Mouse (Mus musculus) midbrain, postnatal 0 days (tissue): ENCODE data around the gene Tex2. TPM values are rescaled to one million over a fixed set of nuclear protein-coding genes. Genes with fewer than 3 reads are reported as not detected.

Experiments
- ATAC-seq: fragments of 200-750 bp; cut with Nextera tagmentation; 2 replicates; pipeline ENCODE4 v1.8.0; 2017; ENCODE audit warnings: moderate number of reproducible peaks, mild to moderate bottlenecking, moderate TSS enrichment, moderate library complexity; ENCODE audit not compliant: low FRiP score
- DNase-seq: peaks from one replicate; pipeline ENCODE4 v3.0.0-alpha.2; 2015; ENCODE audit warnings: low spot score
- H3K27ac ChIP-seq: fragments of 300-500 bp; sonication (generic); 2 replicates; pipeline ENCODE4 v1.5.1; 2014; ENCODE audit warnings: low read depth, mild to moderate bottlenecking, low read length, mixed read lengths
- H3K27me3 ChIP-seq: fragments of 300-500 bp; sonication (generic); 2 replicates; pipeline ENCODE4 v1.6.1; 2014; ENCODE audit warnings: low read length, control low read depth, mixed read lengths; ENCODE audit not compliant: insufficient read depth
- H3K36me3 ChIP-seq: fragments of 300-500 bp; sonication (generic); 2 replicates; pipeline ENCODE4 v1.6.1; 2014; ENCODE audit warnings: low read length, control low read depth, mixed read lengths; ENCODE audit not compliant: insufficient read depth
- H3K4me1 ChIP-seq: fragments of 300-500 bp; sonication (generic); 2 replicates; pipeline ENCODE4 v1.6.1; 2014; ENCODE audit warnings: mild to moderate bottlenecking, control low read depth, antibody characterized with exemption, low read length, mixed read lengths; ENCODE audit not compliant: insufficient read depth
- H3K4me2 ChIP-seq: fragments of 300-500 bp; sonication (generic); 2 replicates; pipeline ENCODE4 v1.6.1; 2014; ENCODE audit warnings: low read depth, mild to moderate bottlenecking, low read length, mixed read lengths; ENCODE audit not compliant: poor library complexity, severe bottlenecking
- H3K4me3 ChIP-seq: fragments of 300-500 bp; sonication (generic); 2 replicates; pipeline ENCODE4 v1.5.1; 2014; ENCODE audit warnings: low read depth, mild to moderate bottlenecking, low read length, moderate library complexity
- H3K9ac ChIP-seq: fragments of 300-500 bp; sonication (generic); replicated peaks from 2 replicates; pipeline ENCODE4 v1.6.1; 2014; ENCODE audit warnings: mild to moderate bottlenecking, low read length, moderate library complexity, mixed read lengths; ENCODE audit not compliant: poor library complexity, severe bottlenecking
- H3K9me3 ChIP-seq: fragments of 300-500 bp; sonication (generic); 2 replicates; pipeline ENCODE4 v1.6.1; 2016; ENCODE audit warnings: low read length, control low read depth
- CTCF ChIP-seq: IDR thresholded peaks from 2 replicates; pipeline ENCODE4 v1.5.1; 2016; ENCODE audit warnings: antibody characterized with exemption, mild to moderate bottlenecking
- whole genome bisulfite sequencing: fragments of 180-500 bp; shearing (Covaris S2); extraction: QIAGEN DNeasy Blood & Tissue Kit; methylation state at CpG from one replicate; pipeline ENCODE4 v1.1.7; 2014; 5-methylcytosine and 5-hydroxymethylcytosine counted together
- polyA plus RNA-seq: library from polyadenylated mRNA; unstranded; fragments of >200 nt; fragmentation: Nextera tagmentation; extraction: Ambion mirVana; gene quantifications from 2 replicates; pipeline ENCODE4 v1.2.1, GENCODE M21; 2015
- total RNA-seq: library from RNA; depleted of rRNA; stranded (reverse); fragments of >200 nt; gene quantifications from 2 replicates; pipeline ENCODE4 v1.2.3, GENCODE M21; 2014; rRNA removed

Gene Tex2
- total and polyA plus RNA-seq, 2 experiments from 2014 or later = 36.3 to 69.5 TPM

- no peak overlapping the region for H3K4me2 ChIP-seq
- no peak for DNase-seq
- H3K9ac ChIP-seq = no peak overlapping the region
- H3K4me3 ChIP-seq = no peak overlapping the region
- no peaks in the 10 kb centered on the region for H3K9me3 ChIP-seq
- H3K27ac ChIP-seq = no peak overlapping the region
- no peaks in the 10 kb centered on the region for H3K4me1 ChIP-seq
- H3K36me3 ChIP-seq = no peaks in the 10 kb centered on the region
- H3K27me3 ChIP-seq = no peaks in the 10 kb centered on the region
- no peak for TF ChIP-seq CTCF
- ATAC-seq = no peak
- 57% methylated on average over 5 of the region's 5 CpGs for WGBS
Measured at GRCm38 (mm10) chr11:106463845-106464244, 149.4 kb downstream of the Tex2 start.

GRCm38 (mm10) chr11:106462309-106462708 is 150.9 kb downstream of the Tex2 start:
- TF ChIP-seq CTCF = no peak
- WGBS = 90% methylated on average over 3 of the region's 3 CpGs
- Histone ChIP-seq H3K4me2 (no peak overlapping the region), H3K9ac (no peak overlapping the region), H3K27ac (no peak overlapping the region), H3K4me3 (no peak overlapping the region), H3K9me3 (no peaks in the 10 kb centered on the region), H3K4me1 (no peaks in the 10 kb centered on the region), H3K36me3 (no peaks in the 10 kb centered on the region), H3K27me3 (no peaks in the 10 kb centered on the region)
- ATAC-seq (no peak), DNase-seq (no peak)

- H3K4me1 ChIP-seq = no peaks in the 10 kb centered on the region
- no peak overlapping the region for H3K4me2 ChIP-seq
- H3K9me3 ChIP-seq = no peaks in the 10 kb centered on the region
- ATAC-seq (no peak), DNase-seq (peak; percentile 15)
- no peak overlapping the region for H3K4me3 ChIP-seq
- no peaks in the 10 kb centered on the region for H3K27me3 ChIP-seq
- H3K27ac ChIP-seq = no peak overlapping the region
- no peaks in the 10 kb centered on the region for H3K36me3 ChIP-seq
- 74% methylated on average over 5 of the region's 5 CpGs for WGBS
- TF ChIP-seq CTCF = no peak
- H3K9ac ChIP-seq = no peak overlapping the region
Measured at GRCm38 (mm10) chr11:106461145-106461932, 151.9 kb downstream of the Tex2 start.

- ATAC-seq (no peak), DNase-seq (no peak)
- H3K4me1 ChIP-seq = no peaks in the 10 kb centered on the region
- no peaks in the 10 kb centered on the region for H3K27me3 ChIP-seq
- H3K4me3 ChIP-seq = no peak overlapping the region
- H3K9me3 ChIP-seq = no peaks in the 10 kb centered on the region
- WGBS = 97% methylated on average over 1 of the region's 1 CpGs
- TF ChIP-seq CTCF = no peak
- H3K4me2 ChIP-seq = no peak overlapping the region
- no peak overlapping the region for H3K9ac ChIP-seq
- H3K36me3 ChIP-seq = no peaks in the 10 kb centered on the region
- H3K27ac ChIP-seq = no peak overlapping the region
Measured at GRCm38 (mm10) chr11:106460671-106461070, 152.6 kb downstream of the Tex2 start.

- Histone ChIP-seq H3K27me3 (no peaks in the 10 kb centered on the region), H3K4me3 (no peak overlapping the region), H3K9ac (no peak overlapping the region), H3K4me2 (no peak overlapping the region), H3K9me3 (no peaks in the 10 kb centered on the region), H3K27ac (no peak overlapping the region), H3K36me3 (no peaks in the 10 kb centered on the region), H3K4me1 (no peaks in the 10 kb centered on the region)
- 94% methylated on average over 4 of the region's 4 CpGs for WGBS
- no peak for ATAC-seq
- TF ChIP-seq CTCF = no peak
- DNase-seq = no peak
Measured at GRCm38 (mm10) chr11:106458540-106458939, 154.7 kb downstream of the Tex2 start.

Other genes with a start within 250 kb of the Tex2 start
- gene Prr29, start 248.0 kb downstream of the Tex2 start, total RNA-seq = 0.33 and 1.6 TPM in 2 replicates
- gene Prr29, start 248.0 kb downstream of the Tex2 start, polyA plus RNA-seq = 0.38 TPM in 1 of 2 replicates, not detected in the other
- 11.9 and 15.5 TPM in 2 replicates for gene Icam2, start 225.3 kb downstream of the Tex2 start, total RNA-seq
- gene Icam2, start 225.3 kb downstream of the Tex2 start, polyA plus RNA-seq = 7.4 and 8.7 TPM in 2 replicates
- gene Ern1, start 125.6 kb downstream of the Tex2 start, total RNA-seq = 10.1 and 10.3 TPM in 2 replicates
- gene Ern1, start 125.6 kb downstream of the Tex2 start, polyA plus RNA-seq = 2.2 and 3.7 TPM in 2 replicates
- 17.5 and 18.1 TPM in 2 replicates for gene Pecam1, start 137.2 kb upstream of the Tex2 start, total RNA-seq
- 9.8 and 11.1 TPM in 2 replicates for gene Pecam1, start 137.2 kb upstream of the Tex2 start, polyA plus RNA-seq
- 0.66 TPM in 1 of 2 replicates, not detected in the other for gene Milr1, start 137.8 kb upstream of the Tex2 start, total RNA-seq
- 0.37 and 0.82 TPM in 2 replicates for gene Milr1, start 137.8 kb upstream of the Tex2 start, polyA plus RNA-seq
- 6.6 and 9.8 TPM in 2 replicates for gene Polg2, start 166.1 kb upstream of the Tex2 start, total RNA-seq
- gene Polg2, start 166.1 kb upstream of the Tex2 start, polyA plus RNA-seq = 9.7 and 10.5 TPM in 2 replicates
- gene Ddx5, start 175.8 kb upstream of the Tex2 start, total RNA-seq = 408 and 459 TPM in 2 replicates
- 260 and 301 TPM in 2 replicates for gene Ddx5, start 175.8 kb upstream of the Tex2 start, polyA plus RNA-seq
- gene Cep95, start 175.8 kb upstream of the Tex2 start, total RNA-seq = 6.0 and 13.3 TPM in 2 replicates
- gene Cep95, start 175.8 kb upstream of the Tex2 start, polyA plus RNA-seq = 6.0 and 7.9 TPM in 2 replicates